Mouse (Mus musculus): ENCODE data around the gene Hmces. TPM values are rescaled to one million over a fixed set of nuclear protein-coding genes. Genes with fewer than 3 reads are reported as not detected.

Gene Hmces
- polyA plus RNA-seq, 1 experiment = 39.8 TPM

GRCm38 (mm10) chr6:87970041-87970440 is 56.3 kb downstream of the Hmces start:
- Histone ChIP-seq H3K4me1 (ENCODE audit: control insufficient read depth, insufficient read depth, low read length) (no peaks in the 10 kb centered on the region), H3K27ac (ENCODE audit: insufficient read depth, low read length) (no peak overlapping the region), H3K4me3 (ENCODE audit: insufficient read depth, low read length) (no peak overlapping the region)
- TF ChIP-seq POLR2A (IDR thresholded peaks at IDR 0.05; ENCODE audit: extremely low read depth, insufficient read depth, low read length) (no peak), CTCF (IDR thresholded peaks at IDR 0.05; ENCODE audit: extremely low read depth, insufficient read depth, low read length) (no peak)

- H3K4me1 ChIP-seq (ENCODE audit: control insufficient read depth, insufficient read depth, low read length) = no peaks in the 10 kb centered on the region
- TF ChIP-seq CTCF (IDR thresholded peaks at IDR 0.05; ENCODE audit: extremely low read depth, insufficient read depth, low read length) (no peak), POLR2A (IDR thresholded peaks at IDR 0.05; ENCODE audit: extremely low read depth, insufficient read depth, low read length) (no peak)
- peak overlapping the region; percentile 83; the same call in 1 of the 2 replicates for H3K4me3 ChIP-seq (ENCODE audit: insufficient read depth, low read length)
- no peak overlapping the region for H3K27ac ChIP-seq (ENCODE audit: insufficient read depth, low read length)
Measured at GRCm38 (mm10) chr6:87979728-87980127, 66.0 kb downstream of the Hmces start.

GRCm38 (mm10) chr6:87980374-87981029 is 66.8 kb downstream of the Hmces start:
- TF ChIP-seq POLR2A (IDR thresholded peaks at IDR 0.05; ENCODE audit: extremely low read depth, insufficient read depth, low read length) = no peak
- TF ChIP-seq CTCF (IDR thresholded peaks at IDR 0.05; ENCODE audit: extremely low read depth, insufficient read depth, low read length) = no peak
- peak overlapping the region; percentile 60 for H3K27ac ChIP-seq (ENCODE audit: insufficient read depth, low read length)
- H3K4me3 ChIP-seq (ENCODE audit: insufficient read depth, low read length) = peak overlapping the region; percentile 83
- H3K4me1 ChIP-seq (ENCODE audit: control insufficient read depth, insufficient read depth, low read length) = no peaks in the 10 kb centered on the region

DNA sequence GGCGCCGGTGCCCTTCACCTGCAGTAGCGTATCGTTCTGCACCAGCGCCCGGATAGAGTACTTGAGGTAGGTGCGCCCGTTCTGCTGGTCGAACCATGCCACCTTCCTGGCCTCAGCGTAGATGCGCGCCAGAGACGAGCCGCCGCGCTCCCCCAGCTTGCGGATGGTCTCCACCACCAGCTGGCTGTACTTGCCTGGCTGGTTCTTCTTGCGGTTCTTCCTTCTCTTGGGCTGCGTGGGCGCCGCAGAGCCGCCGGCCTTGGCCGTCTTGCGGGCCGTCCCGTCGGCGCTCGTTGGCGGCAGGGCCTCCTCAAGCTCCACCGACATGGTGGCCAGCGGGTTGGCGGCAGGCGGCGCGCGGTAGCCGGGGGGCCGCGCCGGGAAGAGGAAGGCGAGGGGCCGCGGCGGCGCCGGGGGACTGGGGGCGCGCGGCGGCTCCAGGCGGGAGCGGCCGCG is 67.3 kb downstream of the Hmces start:
- TF ChIP-seq POLR2A (IDR thresholded peaks at IDR 0.05; ENCODE audit: extremely low read depth, insufficient read depth, low read length) (no peak), CTCF (IDR thresholded peaks at IDR 0.05; ENCODE audit: extremely low read depth, insufficient read depth, low read length) (no peak)
- no peaks in the 10 kb centered on the region for H3K4me1 ChIP-seq (ENCODE audit: control insufficient read depth, insufficient read depth, low read length)
- H3K4me3 ChIP-seq (ENCODE audit: insufficient read depth, low read length) = peak overlapping the region; percentile 83
- H3K27ac ChIP-seq (ENCODE audit: insufficient read depth, low read length) = peak overlapping the region; percentile 60

- 0 out of 2 replicates have a peak, but pooled peaks have one; percentile 3 for TF ChIP-seq CTCF (IDR thresholded peaks at IDR 0.05; ENCODE audit: extremely low read depth, insufficient read depth, low read length)
- peak; percentile 83 for TF ChIP-seq POLR2A (IDR thresholded peaks at IDR 0.05; ENCODE audit: extremely low read depth, insufficient read depth, low read length)
Measured at GRCm38 (mm10) chr6:87981547-87982256, 68.0 kb downstream of the Hmces start, which contains the start of gene H1fx. H1fx (minus strand) TSS chr6:87981637.

DNA sequence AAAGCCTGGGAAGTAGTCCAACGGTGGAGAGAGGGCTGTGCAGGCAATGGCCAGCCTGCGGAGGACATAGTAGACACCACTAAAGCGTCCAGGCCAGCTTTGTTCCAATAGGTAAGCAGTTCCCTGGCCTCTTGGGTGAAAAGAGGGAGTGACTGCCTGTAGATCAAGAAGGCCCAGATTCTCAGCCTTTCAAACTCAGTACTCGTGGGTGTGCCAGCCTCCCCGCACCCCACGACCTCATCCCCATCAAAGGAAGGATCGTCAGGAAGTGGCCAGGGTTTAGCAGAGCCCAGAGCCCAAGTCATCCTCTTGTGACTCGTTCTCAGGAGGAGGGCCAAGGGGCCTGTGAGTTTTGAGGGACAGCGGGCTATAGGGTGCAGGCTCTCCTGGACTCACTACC is 68.8 kb downstream of the Hmces start:
- H3K4me3 ChIP-seq (ENCODE audit: insufficient read depth, low read length) = peak overlapping the region; percentile 83; the same call in 1 of the 2 replicates
- TF ChIP-seq POLR2A (IDR thresholded peaks at IDR 0.05; ENCODE audit: extremely low read depth, insufficient read depth, low read length) = no peak
- no peak for TF ChIP-seq CTCF (IDR thresholded peaks at IDR 0.05; ENCODE audit: extremely low read depth, insufficient read depth, low read length)
- H3K27ac ChIP-seq (ENCODE audit: insufficient read depth, low read length) = no peak overlapping the region
- H3K4me1 ChIP-seq (ENCODE audit: control insufficient read depth, insufficient read depth, low read length) = no peaks in the 10 kb centered on the region

More at GRCm38 (mm10) chr6:87981547-87982256, 68.0 kb downstream of the Hmces start, which contains the start of gene H1fx:
- Histone ChIP-seq H3K4me1 (ENCODE audit: control insufficient read depth, insufficient read depth, low read length) (no peaks in the 10 kb centered on the region), H3K27ac (ENCODE audit: insufficient read depth, low read length) (peak within 1 kb of the TSS; percentile 60), H3K4me3 (ENCODE audit: insufficient read depth, low read length) (peak within 1 kb of the TSS; percentile 83)

Other genes with a start within 250 kb of the Hmces start
- 4.6 and 5.0 TPM in 2 replicates for gene Aplf, start 241.7 kb upstream of the Hmces start, polyA plus RNA-seq (2012; rRNA removed)
- gene Efcc1, start 183.1 kb upstream of the Hmces start, polyA plus RNA-seq (2012; rRNA removed) = 6.3 and 6.7 TPM in 2 replicates
- gene Gp9, start 135.9 kb upstream of the Hmces start, polyA plus RNA-seq (2012; rRNA removed) = 1.6 and 1.7 TPM in 2 replicates
- gene Rab43, start 101.8 kb upstream of the Hmces start, polyA plus RNA-seq (2012; rRNA removed) = 13.9 and 14.4 TPM in 2 replicates
- 4.3 and 5.6 TPM in 2 replicates for gene Gm45140, start 78.1 kb upstream of the Hmces start, polyA plus RNA-seq (2012; rRNA removed)
- gene Isy1, start 75.1 kb upstream of the Hmces start, polyA plus RNA-seq (2012; rRNA removed) = 25.1 and 30.5 TPM in 2 replicates
- 303 and 320 TPM in 2 replicates for gene Cnbp, start 62.8 kb upstream of the Hmces start, polyA plus RNA-seq (2012; rRNA removed)
- 163 and 165 TPM in 2 replicates for gene Copg1, start 26.1 kb upstream of the Hmces start, polyA plus RNA-seq (2012; rRNA removed)
- 53.1 and 58.3 TPM in 2 replicates for gene H1fx, start 67.7 kb downstream of the Hmces start, polyA plus RNA-seq (2012; rRNA removed)
- 429 and 432 TPM in 2 replicates for gene Rab7, start 131.3 kb downstream of the Hmces start, polyA plus RNA-seq (2012; rRNA removed)
- 144 and 150 TPM in 2 replicates for gene Rpn1, start 170.5 kb downstream of the Hmces start, polyA plus RNA-seq (2012; rRNA removed)